Mouse (Mus musculus) neural tube, embryonic 13.5 days (tissue): Measurements from ENCODE around the gene Psap. TPM values are rescaled to one million over a fixed set of nuclear protein-coding genes. Genes with fewer than 3 reads are reported as not detected.

ENCODE experiments used
- ATAC-seq: fragments of 200-750 bp; cut with Nextera tagmentation; 2 replicates; pipeline ENCODE4 v1.8.0; 2017; ENCODE audit warnings: low read depth, mild to moderate bottlenecking, moderate TSS enrichment, moderate library complexity
- H3K27ac ChIP-seq: fragments of 300-500 bp; sonication (generic); replicated peaks from 2 replicates; pipeline ENCODE4 v1.5.1; 2015; ENCODE audit warnings: moderate library complexity, mild to moderate bottlenecking, inconsistent platforms
- H3K27me3 ChIP-seq: fragments of 300-500 bp; sonication (generic); 2 replicates; pipeline ENCODE4 v1.6.1; 2015; ENCODE audit warnings: mild to moderate bottlenecking, inconsistent platforms
- H3K36me3 ChIP-seq: fragments of 300-500 bp; sonication (generic); 2 replicates; pipeline ENCODE4 v1.6.1; 2015; ENCODE audit warnings: mild to moderate bottlenecking, inconsistent platforms
- H3K4me1 ChIP-seq: fragments of 300-500 bp; sonication (generic); replicated peaks from 2 replicates; pipeline ENCODE4 v1.6.1; 2015; ENCODE audit warnings: inconsistent platforms
- H3K4me2 ChIP-seq: fragments of 300-500 bp; sonication (generic); 2 replicates; pipeline ENCODE4 v1.6.1; 2015; ENCODE audit warnings: inconsistent platforms, mild to moderate bottlenecking, moderate library complexity
- H3K4me3 ChIP-seq: fragments of 300-500 bp; sonication (generic); 2 replicates; pipeline ENCODE4 v1.5.1; 2015; ENCODE audit warnings: mild to moderate bottlenecking, inconsistent platforms
- H3K9ac ChIP-seq: fragments of 300-500 bp; sonication (generic); 2 replicates; pipeline ENCODE4 v1.6.1; 2015; ENCODE audit warnings: moderate library complexity, mild to moderate bottlenecking, inconsistent platforms
- H3K9me3 ChIP-seq: fragments of 300-500 bp; sonication (generic); 2 replicates; pipeline ENCODE4 v1.6.1; 2016; ENCODE audit warnings: inconsistent platforms
- WGBS: fragments of 180-500 bp; shearing (Covaris S2); methylation state at CpG from one replicate; pipeline ENCODE4 v1.1.7; 2015; 5-methylcytosine and 5-hydroxymethylcytosine counted together
- polyA plus RNA-seq: library from polyadenylated mRNA; unstranded; fragments of >200 nt; fragmentation: Nextera tagmentation; extraction: Ambion mirVana; gene quantifications from 2 replicates; pipeline ENCODE4 v1.2.1, GENCODE M21; 2015

Gene Psap
- polyA plus RNA-seq, 1 experiment from 2014 or later: 140 TPM

- Histone ChIP-seq H3K9ac (no peak overlapping the region), H3K4me2 (no peak overlapping the region), H3K36me3 (peaks cover 56% of the 10 kb centered on the region), H3K4me3 (no peak overlapping the region), H3K27me3 (no peaks in the 10 kb centered on the region), H3K4me1 (peaks cover 33% of the 10 kb centered on the region), H3K27ac (no peak overlapping the region), H3K9me3 (no peaks in the 10 kb centered on the region)
- ATAC-seq: no peak
- 93% methylated on average over 8 of the region's 8 CpGs for WGBS
Measured at GRCm38 (mm10) chr10:60292209-60292608, 14.8 kb downstream of the Psap start.

- 89% methylated on average over 7 of the region's 7 CpGs for WGBS
- ATAC-seq: no peak
- H3K4me1 ChIP-seq: peaks cover 11% of the 10 kb centered on the region
- peaks cover 78% of the 10 kb centered on the region for H3K36me3 ChIP-seq
- no peak overlapping the region for H3K4me2 ChIP-seq
- H3K9me3 ChIP-seq: no peaks in the 10 kb centered on the region
- H3K27me3 ChIP-seq: no peaks in the 10 kb centered on the region
- no peak overlapping the region for H3K27ac ChIP-seq
- H3K4me3 ChIP-seq: no peak overlapping the region
- H3K9ac ChIP-seq: no peak overlapping the region
Measured at GRCm38 (mm10) chr10:60294621-60295020, 17.2 kb downstream of the Psap start.

- no peak overlapping the region for H3K4me2 ChIP-seq
- no peaks in the 10 kb centered on the region for H3K9me3 ChIP-seq
- 90% methylated on average over 3 of the region's 3 CpGs for WGBS
- no peak overlapping the region for H3K27ac ChIP-seq
- peaks cover 85% of the 10 kb centered on the region for H3K36me3 ChIP-seq
- H3K4me1 ChIP-seq: peaks cover 4% of the 10 kb centered on the region
- no peaks in the 10 kb centered on the region for H3K27me3 ChIP-seq
- no peak overlapping the region for H3K4me3 ChIP-seq
- H3K9ac ChIP-seq: no peak overlapping the region
- no peak for ATAC-seq
Measured at GRCm38 (mm10) chr10:60295356-60295755, 17.9 kb downstream of the Psap start.

GRCm38 (mm10) chr10:60296027-60296426 is 18.6 kb downstream of the Psap start:
- 83% methylated on average over 9 of the region's 9 CpGs for WGBS
- Histone ChIP-seq H3K9ac (no peak overlapping the region), H3K36me3 (peaks cover 92% of the 10 kb centered on the region), H3K4me2 (no peak overlapping the region), H3K4me3 (no peak overlapping the region), H3K9me3 (no peaks in the 10 kb centered on the region), H3K27me3 (no peaks in the 10 kb centered on the region), H3K27ac (no peak overlapping the region), H3K4me1 (no peaks in the 10 kb centered on the region)
- ATAC-seq: no peak

- H3K27ac ChIP-seq: no peak overlapping the region
- peaks cover 7% of the 10 kb centered on the region; the same call in 1 of the 2 replicates for H3K4me1 ChIP-seq
- ATAC-seq: no peak
- H3K36me3 ChIP-seq: peaks cover 85% of the 10 kb centered on the region
- no peak overlapping the region for H3K4me3 ChIP-seq
- no peak overlapping the region for H3K4me2 ChIP-seq
- no peaks in the 10 kb centered on the region for H3K9me3 ChIP-seq
- H3K9ac ChIP-seq: no peak overlapping the region
- H3K27me3 ChIP-seq: no peaks in the 10 kb centered on the region
- 97% methylated on average over 12 of the region's 12 CpGs for WGBS
Measured at GRCm38 (mm10) chr10:60299636-60300035, 22.2 kb downstream of the Psap start.

GRCm38 (mm10) chr10:60303419-60303818 is 26.0 kb downstream of the Psap start:
- ATAC-seq: no peak
- WGBS: 86% methylated on average over 17 of the region's 17 CpGs
- Histone ChIP-seq H3K27ac (no peak overlapping the region), H3K4me3 (no peak overlapping the region), H3K27me3 (no peaks in the 10 kb centered on the region), H3K4me1 (peaks cover 7% of the 10 kb centered on the region; the same call in 1 of the 2 replicates), H3K9me3 (no peaks in the 10 kb centered on the region), H3K4me2 (no peak overlapping the region), H3K9ac (no peak overlapping the region), H3K36me3 (peaks cover 51% of the 10 kb centered on the region)

GRCm38 (mm10) chr10:60304854-60305628 is 27.6 kb downstream of the Psap start:
- Histone ChIP-seq H3K36me3 (peaks cover 35% of the 10 kb centered on the region), H3K4me3 (no peak overlapping the region), H3K4me1 (peaks cover 7% of the 10 kb centered on the region; the same call in 1 of the 2 replicates), H3K9me3 (no peaks in the 10 kb centered on the region), H3K4me2 (no peak overlapping the region), H3K27me3 (no peaks in the 10 kb centered on the region), H3K9ac (no peak overlapping the region), H3K27ac (no peak overlapping the region)
- WGBS: 70% methylated on average over 15 of the region's 15 CpGs
- ATAC-seq: peak; percentile 65

GRCm38 (mm10) chr10:60310629-60311028 is 33.2 kb downstream of the Psap start:
- Histone ChIP-seq H3K9me3 (no peaks in the 10 kb centered on the region), H3K4me1 (no peaks in the 10 kb centered on the region), H3K4me3 (no peak overlapping the region), H3K27me3 (no peaks in the 10 kb centered on the region), H3K9ac (no peak overlapping the region), H3K36me3 (no peaks in the 10 kb centered on the region), H3K4me2 (no peak overlapping the region), H3K27ac (no peak overlapping the region)
- WGBS: 93% methylated on average over 13 of the region's 13 CpGs
- no peak for ATAC-seq

- Histone ChIP-seq H3K9ac (no peak overlapping the region), H3K4me1 (no peaks in the 10 kb centered on the region), H3K36me3 (no peaks in the 10 kb centered on the region), H3K4me2 (no peak overlapping the region), H3K9me3 (no peaks in the 10 kb centered on the region), H3K27ac (no peak overlapping the region), H3K27me3 (no peaks in the 10 kb centered on the region), H3K4me3 (no peak overlapping the region)
- no peak for ATAC-seq
- WGBS: 94% methylated on average over 5 of the region's 5 CpGs
Measured at GRCm38 (mm10) chr10:60313606-60314005, 36.2 kb downstream of the Psap start.

- no peaks in the 10 kb centered on the region for H3K27me3 ChIP-seq
- no peak overlapping the region for H3K4me3 ChIP-seq
- no peak for ATAC-seq
- H3K36me3 ChIP-seq: no peaks in the 10 kb centered on the region
- H3K4me2 ChIP-seq: no peak overlapping the region
- 91% methylated on average over 4 of the region's 4 CpGs for WGBS
- no peak overlapping the region for H3K27ac ChIP-seq
- H3K9ac ChIP-seq: no peak overlapping the region
- no peaks in the 10 kb centered on the region for H3K9me3 ChIP-seq
- no peaks in the 10 kb centered on the region for H3K4me1 ChIP-seq
Measured at GRCm38 (mm10) chr10:60316166-60316565, 38.7 kb downstream of the Psap start.

GRCm38 (mm10) chr10:60328963-60329650 is 51.7 kb downstream of the Psap start:
- Histone ChIP-seq H3K27me3 (no peaks in the 10 kb centered on the region), H3K4me2 (no peak overlapping the region), H3K4me3 (no peak overlapping the region), H3K27ac (no peak overlapping the region), H3K9me3 (no peaks in the 10 kb centered on the region), H3K36me3 (no peaks in the 10 kb centered on the region), H3K9ac (no peak overlapping the region), H3K4me1 (peaks cover 8% of the 10 kb centered on the region)
- WGBS: 77% methylated on average over 11 of the region's 11 CpGs
- ATAC-seq: peak; percentile 27; the same call in 1 of the 2 replicates

- no peak overlapping the region for H3K4me3 ChIP-seq
- no peak overlapping the region for H3K4me2 ChIP-seq
- no peaks in the 10 kb centered on the region for H3K27me3 ChIP-seq
- no peak overlapping the region for H3K27ac ChIP-seq
- WGBS: 86% methylated on average over 7 of the region's 7 CpGs
- peaks cover 1% of the 10 kb centered on the region; the same call in 1 of the 2 replicates for H3K4me1 ChIP-seq
- no peaks in the 10 kb centered on the region for H3K9me3 ChIP-seq
- H3K36me3 ChIP-seq: no peaks in the 10 kb centered on the region
- no peak overlapping the region for H3K9ac ChIP-seq
- no peak for ATAC-seq
Measured at GRCm38 (mm10) chr10:60334583-60334982, 57.2 kb downstream of the Psap start.
